ENCODE assay signal across 8 mouse cellular contexts in genomic region chr10:80173358-80173757, GRCm38 (mm10). TPM values are rescaled to one million over a fixed set of nuclear protein-coding genes. Genes with fewer than 3 reads are reported as not detected.
DNase-seq lines count a peak whose midpoint lies in the region; ATAC-seq and TF ChIP-seq lines count a peak whose summit lies in the region.

No protein-coding gene starts in this region.

- H3K9me3 ChIP-seq in lung, embryonic 14.5 days (ENCODE audit: low read depth, low read length): no peaks in the 10 kb centered on the region
- no peaks in the 10 kb centered on the region for H3K9me3 ChIP-seq in hindbrain, postnatal 0 days (ENCODE audit: low read length)

- no peak for ATAC-seq in lung, embryonic 14.5 days (ENCODE audit: insufficient read depth)
- no peak for ATAC-seq in hindbrain, postnatal 0 days
- no peak for ATAC-seq in erythroid progenitor cell, adult 5-6 weeks (replicated peaks; ENCODE audit: low FRiP score, poor library complexity, severe bottlenecking)

- peak overlapping the region; percentile 62 for H3K9ac ChIP-seq in lung, embryonic 14.5 days
- peak overlapping the region; percentile 43; the same call in 1 of the 2 replicates for H3K9ac ChIP-seq in hindbrain, postnatal 0 days (replicated peaks; ENCODE audit: low read length)

- H3K27me3 ChIP-seq in lung, embryonic 14.5 days (ENCODE audit: insufficient read depth, low read length): no peaks in the 10 kb centered on the region
- H3K27me3 ChIP-seq in hindbrain, postnatal 0 days (ENCODE audit: insufficient read depth, low read length): no peaks in the 10 kb centered on the region

- H3K4me2 ChIP-seq in lung, embryonic 14.5 days: peak overlapping the region; percentile 67
- peak overlapping the region; percentile 71 for H3K4me2 ChIP-seq in hindbrain, postnatal 0 days (ENCODE audit: low read depth, low read length)

- no peak for TF ChIP-seq CTCF in lung, embryonic 14.5 days (IDR thresholded peaks at IDR 0.05; ENCODE audit: low read depth)
- no peak for TF ChIP-seq CTCF in embryonic fibroblast, embryonic 13.5 days (IDR thresholded peaks at IDR 0.05; ENCODE audit: borderline replicate concordance, insufficient read depth, low read length)
- TF ChIP-seq CTCF in hindbrain, postnatal 0 days (IDR thresholded peaks at IDR 0.05; ENCODE audit: low read depth): no peak

- H3K4me3 ChIP-seq in lung, embryonic 14.5 days (ENCODE audit: low read depth, low read length): peak overlapping the region; percentile 50
- H3K4me3 ChIP-seq in embryonic fibroblast, embryonic 13.5 days (ENCODE audit: insufficient read depth, low read length): peak overlapping the region; percentile 30
- peak overlapping the region; percentile 43 for H3K4me3 ChIP-seq in hindbrain, postnatal 0 days (ENCODE audit: low read length)

- H3K27ac ChIP-seq in lung, embryonic 14.5 days (ENCODE audit: low read depth): no peak overlapping the region
- peak overlapping the region; percentile 37; the same call in 1 of the 2 replicates for H3K27ac ChIP-seq in embryonic fibroblast, embryonic 13.5 days (ENCODE audit: insufficient read depth, low read length)
- no peak overlapping the region; the same call in 1 of the 2 replicates for H3K27ac ChIP-seq in hindbrain, postnatal 0 days

- H3K4me1 ChIP-seq in lung, embryonic 14.5 days (ENCODE audit: insufficient read depth): peaks cover 5% of the 10 kb centered on the region; the same call in 1 of the 2 replicates
- peaks cover 11% of the 10 kb centered on the region; the same call in 1 of the 2 replicates for H3K4me1 ChIP-seq in embryonic fibroblast, embryonic 13.5 days (ENCODE audit: control insufficient read depth, insufficient read depth, low read length)
- H3K4me1 ChIP-seq in hindbrain, postnatal 0 days (ENCODE audit: insufficient read depth, low read length): peaks cover 3% of the 10 kb centered on the region

- DNase-seq in lung, embryonic 14.5 days: no peak
- no peak for DNase-seq in lung, postnatal 14 days
- DNase-seq in hindbrain, postnatal 0 days (ENCODE audit: low spot score): no peak
- peak; percentile 55 for DNase-seq in naive thymus-derived CD4-positive, alpha-beta T cell, adult 2 months (ENCODE audit: low read depth)
- DNase-seq in layer of hippocampus, adult 8-10 months (ENCODE audit: low spot score in 2 of 2): no peak
- no peak for DNase-seq in testis, postnatal 10 days (ENCODE audit: low spot score)

- peaks cover 35% of the 10 kb centered on the region for H3K36me3 ChIP-seq in lung, embryonic 14.5 days (ENCODE audit: insufficient read depth)
- H3K36me3 ChIP-seq in hindbrain, postnatal 0 days (ENCODE audit: insufficient read depth, low read length): peaks cover 20% of the 10 kb centered on the region; the same call in 1 of the 2 replicates

- 12% methylated on average over 10 of the region's 11 CpGs for WGBS in lung, embryonic 14.5 days
- WGBS in hindbrain, postnatal 0 days: 6% methylated on average over 11 of the region's 11 CpGs

- no peak for TF ChIP-seq POLR2A in embryonic fibroblast, embryonic 13.5 days (IDR thresholded peaks at IDR 0.05; ENCODE audit: low read depth, low read length)

RNA-seq across cellular contexts. Expression of gene 1600002K03Rik, which starts 0.6 kb away (rescaled TPM):
- 8.3 and 9.7 TPM in 2 replicates for polyA plus RNA-seq in lung, embryonic 14.5 days (2014; fragmentation: Nextera tagmentation; extraction: Ambion mirVana)
- 8.4 and 12.2 TPM in 2 replicates for polyA plus RNA-seq in embryonic fibroblast, embryonic 13.5 days (2011; ENCODE audit: insufficient read length, low read depth, missing spikeins)
- 2.6 and 3.2 TPM in 2 replicates for total RNA-seq in hindbrain, postnatal 0 days (2014; rRNA removed)
- polyA plus RNA-seq in hindbrain, postnatal 0 days (2015; fragmentation: Nextera tagmentation; extraction: Ambion mirVana): 4.3 and 4.4 TPM in 2 replicates
- total RNA-seq in erythroid progenitor cell, adult 5-6 weeks (2015; ENCODE audit: low replicate concordance): not detected in 2 replicates
- total RNA-seq in erythroid progenitor cell, adult 5-6 weeks (2017; ENCODE audit: low replicate concordance): not detected in 2 replicates
- 1 to 10 TPM; 1.8 to 9.0 (median 6.2) TPM for total RNA-seq in layer of hippocampus, adult 8-10 months (2022)

RNA-seq across cellular contexts. Expression of gene Efna2, which starts 5.9 kb away (rescaled TPM):
- polyA plus RNA-seq in lung, embryonic 14.5 days (2014; fragmentation: Nextera tagmentation; extraction: Ambion mirVana): 19.6 and 22.7 TPM in 2 replicates
- polyA plus RNA-seq in embryonic fibroblast, embryonic 13.5 days (2011; ENCODE audit: insufficient read length, low read depth, missing spikeins): 5.2 and 8.3 TPM in 2 replicates
- total RNA-seq in hindbrain, postnatal 0 days (2014; rRNA removed): 24.0 and 32.8 TPM in 2 replicates
- 23.2 and 23.8 TPM in 2 replicates for polyA plus RNA-seq in hindbrain, postnatal 0 days (2015; fragmentation: Nextera tagmentation; extraction: Ambion mirVana)
- total RNA-seq in erythroid progenitor cell, adult 5-6 weeks (2015; ENCODE audit: low replicate concordance): not detected in 2 replicates
- total RNA-seq in erythroid progenitor cell, adult 5-6 weeks (2017; ENCODE audit: low replicate concordance): not detected in 2 replicates
- 1 to 10 TPM; 7.4 to 8.3 (median 7.9) TPM for total RNA-seq in layer of hippocampus, adult 8-10 months (2022)

RNA-seq across cellular contexts. Expression of gene Cirbp, which starts 7.6 kb away (rescaled TPM):
- polyA plus RNA-seq in lung, embryonic 14.5 days (2014; fragmentation: Nextera tagmentation; extraction: Ambion mirVana): 71.8 and 71.9 TPM in 2 replicates
- polyA plus RNA-seq in embryonic fibroblast, embryonic 13.5 days (2011; ENCODE audit: insufficient read length, low read depth, missing spikeins): 29.2 and 50.2 TPM in 2 replicates
- total RNA-seq in hindbrain, postnatal 0 days (2014; rRNA removed): 257 and 261 TPM in 2 replicates
- 730 and 732 TPM in 2 replicates for polyA plus RNA-seq in hindbrain, postnatal 0 days (2015; fragmentation: Nextera tagmentation; extraction: Ambion mirVana)
- 10.1 and 19.7 TPM in 2 replicates for total RNA-seq in erythroid progenitor cell, adult 5-6 weeks (2015; ENCODE audit: low replicate concordance)
- 33.5 and 39.6 TPM in 2 replicates for total RNA-seq in erythroid progenitor cell, adult 5-6 weeks (2017; ENCODE audit: low replicate concordance)
- total RNA-seq in layer of hippocampus, adult 8-10 months (2022): 100 to 1,000 TPM in 2 of 4 experiments, 10 to 100 TPM in 2; 75.7 to 148 (median 96.4) TPM

RNA-seq across cellular contexts. Expression of gene Midn, which starts 25.3 kb away (rescaled TPM):
- polyA plus RNA-seq in lung, embryonic 14.5 days (2014; fragmentation: Nextera tagmentation; extraction: Ambion mirVana): 32.6 and 34.2 TPM in 2 replicates
- polyA plus RNA-seq in embryonic fibroblast, embryonic 13.5 days (2011; ENCODE audit: insufficient read length, low read depth, missing spikeins): 101 TPM in 2 replicates
- total RNA-seq in hindbrain, postnatal 0 days (2014; rRNA removed): 146 and 172 TPM in 2 replicates
- polyA plus RNA-seq in hindbrain, postnatal 0 days (2015; fragmentation: Nextera tagmentation; extraction: Ambion mirVana): 14.7 and 15.8 TPM in 2 replicates
- total RNA-seq in erythroid progenitor cell, adult 5-6 weeks (2015; ENCODE audit: low replicate concordance): 20.1 and 23.8 TPM in 2 replicates
- 12.5 and 18.2 TPM in 2 replicates for total RNA-seq in erythroid progenitor cell, adult 5-6 weeks (2017; ENCODE audit: low replicate concordance)
- total RNA-seq in layer of hippocampus, adult 8-10 months (2022): 10 to 100 TPM; 47.2 to 63.6 (median 58.0) TPM

RNA-seq across cellular contexts. Expression of gene Cbarp, which starts 32.7 kb away (rescaled TPM):
- 3.8 and 5.5 TPM in 2 replicates for polyA plus RNA-seq in lung, embryonic 14.5 days (2014; fragmentation: Nextera tagmentation; extraction: Ambion mirVana)
- 24.1 and 28.4 TPM in 2 replicates for polyA plus RNA-seq in embryonic fibroblast, embryonic 13.5 days (2011; ENCODE audit: insufficient read length, low read depth, missing spikeins)
- total RNA-seq in hindbrain, postnatal 0 days (2014; rRNA removed): 270 and 288 TPM in 2 replicates
- 95.5 and 106 TPM in 2 replicates for polyA plus RNA-seq in hindbrain, postnatal 0 days (2015; fragmentation: Nextera tagmentation; extraction: Ambion mirVana)
- total RNA-seq in erythroid progenitor cell, adult 5-6 weeks (2015; ENCODE audit: low replicate concordance): not detected in 2 replicates
- not detected in 2 replicates for total RNA-seq in erythroid progenitor cell, adult 5-6 weeks (2017; ENCODE audit: low replicate concordance)
- 100 to 1,000 TPM; 295 to 345 (median 308) TPM for total RNA-seq in layer of hippocampus, adult 8-10 months (2022)

Comparison
In these comparisons a context has a peak if more than half of its experiments do, and no peak if none do; other contexts are left out.
1. RNA of gene Efna2, which starts 5.9 kb away (total RNA-seq): 24.0 to 32.8 TPM in hindbrain, postnatal 0 days and 7.4 to 8.3 TPM in layer of hippocampus, adult 8-10 months; not detected in erythroid progenitor cell, adult 5-6 weeks; every median in the first group is over 4 times any median in the second.
2. Peak in every context shown above with its lines, with median percentiles within 50 percentile points of each other: H3K4me3 ChIP-seq.